ENCODE assay signal across 29 mouse cellular contexts in genomic region chr2:154169172-154169571, GRCm38 (mm10). TPM values are rescaled to one million over a fixed set of nuclear protein-coding genes. Genes with fewer than 3 reads are reported as not detected.
DNase-seq lines count a peak whose midpoint lies in the region; ATAC-seq and TF ChIP-seq lines count a peak whose summit lies in the region.
"Had no signal": no experiment of that assay in that cellular context is flagged by ENCODE, and none has a peak within 500 bp of the region (broad histone marks: within the 10 kb centered on the region; RNA-seq: fewer than 3 reads in every experiment).

No protein-coding gene starts in this region.

- peak; percentile 22 for DNase-seq in kidney, adult 18-20 months
- DNase-seq in stomach, postnatal 0 days (ENCODE audit: low spot score) = no peak
- peak; percentile 48 for DNase-seq in kidney, postnatal 14 days
- no peak for DNase-seq in ovary, postnatal 14 days (ENCODE audit: low spot score)
- DNase-seq: adrenal gland, postnatal 14 days; cerebellum, adult 11 months; cerebellum, adult 9-11 months; embryo, embryonic 11 days; forebrain, postnatal 0 days; heart, postnatal 10 days; layer of hippocampus, postnatal 36 days; left cerebral cortex, postnatal 4 days; right cerebral cortex, postnatal 4 days had no signal

- no peak overlapping the region for H3K27ac ChIP-seq in kidney, embryonic 14.5 days (ENCODE audit: low read depth, low read length)
- H3K27ac ChIP-seq in stomach, embryonic 15.5 days = no peak overlapping the region
- H3K27ac ChIP-seq in stomach, postnatal 0 days (replicated peaks) = no peak overlapping the region
- no peak overlapping the region for H3K27ac ChIP-seq in forebrain, embryonic 16.5 days (ENCODE audit: low read length)
- H3K27ac ChIP-seq: embryonic facial prominence, embryonic 12.5 days; heart, embryonic 13.5 days; hindbrain, embryonic 10.5 days; hindbrain, embryonic 15.5 days; liver, embryonic 14.5 days; lung, embryonic 15.5 days; neural tube, embryonic 12.5 days had no signal

- no peak for ATAC-seq in kidney, embryonic 14.5 days (ENCODE audit: low FRiP score, low TSS enrichment)
- peak; percentile 53; the same call in 1 of the 2 replicates for ATAC-seq in stomach, embryonic 15.5 days (ENCODE audit: insufficient read depth, low FRiP score, low read depth)
- no peak for ATAC-seq in stomach, postnatal 0 days (ENCODE audit: low FRiP score, low TSS enrichment)
- ATAC-seq in forebrain, embryonic 16.5 days = no peak
- ATAC-seq: forebrain, postnatal 0 days; inflammation-experienced regulatory T-cells, adult 6 months; midbrain, embryonic 16.5 days; Patski had no signal

- H3K4me3 ChIP-seq in kidney, embryonic 14.5 days (ENCODE audit: low read length) = no peak overlapping the region
- no peak overlapping the region for H3K4me3 ChIP-seq in stomach, embryonic 15.5 days (replicated peaks)
- no peak overlapping the region for H3K4me3 ChIP-seq in stomach, postnatal 0 days (ENCODE audit: low read depth, low read length)
- no peak overlapping the region for H3K4me3 ChIP-seq in forebrain, embryonic 16.5 days (replicated peaks; ENCODE audit: low read length)
- H3K4me3 ChIP-seq: embryonic facial prominence, embryonic 12.5 days; heart, embryonic 13.5 days; hindbrain, embryonic 10.5 days; hindbrain, embryonic 15.5 days; lung, embryonic 15.5 days; myocyte; neural tube, embryonic 12.5 days had no signal

- no peaks in the 10 kb centered on the region for H3K4me1 ChIP-seq in kidney, embryonic 14.5 days (ENCODE audit: control insufficient read depth, insufficient read depth, low read length)
- H3K4me1 ChIP-seq in stomach, embryonic 15.5 days = no peaks in the 10 kb centered on the region
- H3K4me1 ChIP-seq in stomach, postnatal 0 days (replicated peaks; ENCODE audit: control insufficient read depth, insufficient read depth) = no peaks in the 10 kb centered on the region
- no peaks in the 10 kb centered on the region for H3K4me1 ChIP-seq in forebrain, embryonic 16.5 days (replicated peaks; ENCODE audit: control insufficient read depth, insufficient read depth, low read length)
- H3K4me1 ChIP-seq: embryonic facial prominence, embryonic 12.5 days; heart, embryonic 13.5 days; hindbrain, embryonic 10.5 days; hindbrain, embryonic 15.5 days; lung, embryonic 15.5 days; neural tube, embryonic 12.5 days had no signal

- no peak for TF ChIP-seq EP300 in stomach, postnatal 0 days (optimal IDR thresholded peaks at IDR 0.05)

- H3K9me3 ChIP-seq in kidney, embryonic 14.5 days (ENCODE audit: control insufficient read depth, low read length) = no peaks in the 10 kb centered on the region
- H3K9me3 ChIP-seq in stomach, embryonic 15.5 days = no peaks in the 10 kb centered on the region
- no peaks in the 10 kb centered on the region for H3K9me3 ChIP-seq in stomach, postnatal 0 days (ENCODE audit: control insufficient read depth, low read length)
- no peaks in the 10 kb centered on the region for H3K9me3 ChIP-seq in forebrain, embryonic 16.5 days (ENCODE audit: control insufficient read depth, low read length)
- H3K9me3 ChIP-seq: embryonic facial prominence, embryonic 12.5 days; heart, embryonic 13.5 days; hindbrain, embryonic 10.5 days; hindbrain, embryonic 15.5 days; lung, embryonic 15.5 days; neural tube, embryonic 12.5 days had no signal

- H3K9ac ChIP-seq in kidney, embryonic 14.5 days (ENCODE audit: low read depth, low read length) = no peak overlapping the region
- H3K9ac ChIP-seq in stomach, embryonic 15.5 days = no peak overlapping the region
- H3K9ac ChIP-seq in stomach, postnatal 0 days (ENCODE audit: low read length) = no peak overlapping the region
- H3K9ac ChIP-seq in forebrain, embryonic 16.5 days (replicated peaks; ENCODE audit: low read depth, low read length) = no peak overlapping the region
- H3K9ac ChIP-seq: embryonic facial prominence, embryonic 12.5 days; forebrain, postnatal 0 days; heart, embryonic 13.5 days; hindbrain, embryonic 15.5 days; liver, embryonic 14.5 days; lung, embryonic 15.5 days; neural tube, embryonic 12.5 days had no signal

- TF ChIP-seq CTCF in stomach, postnatal 0 days (IDR thresholded peaks at IDR 0.05; ENCODE audit: low read depth) = no peak

- H3K27me3 ChIP-seq in kidney, embryonic 14.5 days (ENCODE audit: control insufficient read depth, insufficient read depth, low read length) = no peaks in the 10 kb centered on the region
- no peaks in the 10 kb centered on the region for H3K27me3 ChIP-seq in stomach, embryonic 15.5 days (replicated peaks)
- no peaks in the 10 kb centered on the region for H3K27me3 ChIP-seq in stomach, postnatal 0 days (ENCODE audit: control insufficient read depth, insufficient read depth, low read length)
- no peaks in the 10 kb centered on the region for H3K27me3 ChIP-seq in forebrain, embryonic 16.5 days (replicated peaks; ENCODE audit: control insufficient read depth, insufficient read depth, low read length)
- H3K27me3 ChIP-seq: embryonic facial prominence, embryonic 12.5 days; hindbrain, embryonic 15.5 days; lung, embryonic 15.5 days; neural tube, embryonic 12.5 days; Patski had no signal

- no peak overlapping the region for H3K4me2 ChIP-seq in kidney, embryonic 14.5 days (replicated peaks; ENCODE audit: low read depth, low read length)
- no peak overlapping the region for H3K4me2 ChIP-seq in stomach, embryonic 15.5 days
- no peak overlapping the region for H3K4me2 ChIP-seq in stomach, postnatal 0 days (replicated peaks; ENCODE audit: low read depth)
- no peak overlapping the region for H3K4me2 ChIP-seq in forebrain, embryonic 16.5 days (ENCODE audit: low read length)
- H3K4me2 ChIP-seq: embryonic facial prominence, embryonic 12.5 days; heart, embryonic 13.5 days; hindbrain, embryonic 15.5 days; lung, embryonic 15.5 days; midbrain, embryonic 11.5 days; neural tube, embryonic 12.5 days had no signal

- 45% methylated on average over 3 of the region's 3 CpGs for WGBS in kidney, embryonic 14.5 days
- WGBS in stomach, embryonic 15.5 days = 58% methylated on average over 3 of the region's 3 CpGs
- WGBS in stomach, postnatal 0 days = 42% methylated on average over 3 of the region's 3 CpGs
- 81% methylated on average over 3 of the region's 3 CpGs for WGBS in forebrain, embryonic 16.5 days

- H3K36me3 ChIP-seq in kidney, embryonic 14.5 days (ENCODE audit: control insufficient read depth, insufficient read depth, low read length) = no peaks in the 10 kb centered on the region
- no peaks in the 10 kb centered on the region for H3K36me3 ChIP-seq in stomach, embryonic 15.5 days
- H3K36me3 ChIP-seq in stomach, postnatal 0 days (ENCODE audit: control insufficient read depth, insufficient read depth, low read length) = no peaks in the 10 kb centered on the region
- H3K36me3 ChIP-seq in forebrain, embryonic 16.5 days (ENCODE audit: control insufficient read depth, insufficient read depth) = no peaks in the 10 kb centered on the region
- H3K36me3 ChIP-seq: embryonic facial prominence, embryonic 12.5 days; heart, embryonic 13.5 days; hindbrain, embryonic 10.5 days; hindbrain, embryonic 15.5 days; lung, embryonic 15.5 days; neural tube, embryonic 12.5 days had no signal

RNA-seq across cellular contexts. Expression of gene Bpifa5, which starts 6.8 kb away (rescaled TPM):
- polyA plus RNA-seq in kidney, embryonic 14.5 days (2014; fragmentation: Nextera tagmentation; extraction: Ambion mirVana) = not detected in 2 replicates
- not detected in 2 replicates for polyA plus RNA-seq in stomach, embryonic 15.5 days (2015; fragmentation: Nextera tagmentation; extraction: Ambion mirVana)
- not detected in 2 replicates for polyA plus RNA-seq in stomach, postnatal 0 days (2015; fragmentation: Nextera tagmentation; extraction: Ambion mirVana)
- not detected in 2 replicates for polyA plus RNA-seq in forebrain, embryonic 16.5 days (2015; fragmentation: Nextera tagmentation; extraction: Ambion mirVana)
- polyA plus RNA-seq: embryonic facial prominence, embryonic 12.5 days; forebrain, postnatal 0 days; heart, embryonic 13.5 days; hindbrain, embryonic 10.5 days; hindbrain, embryonic 15.5 days; inflammation-experienced regulatory T-cells, adult 6 months; limb, embryonic 14.5 days; liver, embryonic 14.5 days; lung, embryonic 15.5 days; midbrain, embryonic 11.5 days; midbrain, embryonic 16.5 days; myocyte; neural tube, embryonic 12.5 days; Patski had no signal

RNA-seq across cellular contexts. Expression of gene Bpifb1, which starts 21.4 kb away (rescaled TPM):
- not detected in 2 replicates for polyA plus RNA-seq in kidney, embryonic 14.5 days (2014; fragmentation: Nextera tagmentation; extraction: Ambion mirVana)
- polyA plus RNA-seq in stomach, embryonic 15.5 days (2015; fragmentation: Nextera tagmentation; extraction: Ambion mirVana) = 234 and 239 TPM in 2 replicates
- 10,886 and 11,427 TPM in 2 replicates for polyA plus RNA-seq in stomach, postnatal 0 days (2015; fragmentation: Nextera tagmentation; extraction: Ambion mirVana)
- polyA plus RNA-seq in forebrain, embryonic 16.5 days (2015; fragmentation: Nextera tagmentation; extraction: Ambion mirVana) = 0.20 and 0.34 TPM in 2 replicates
- polyA plus RNA-seq: embryonic facial prominence, embryonic 12.5 days; hindbrain, embryonic 10.5 days; inflammation-experienced regulatory T-cells, adult 6 months; midbrain, embryonic 11.5 days; myocyte; neural tube, embryonic 12.5 days had no signal

RNA-seq across cellular contexts. Expression of gene Bpifa1, which starts 26.5 kb away (rescaled TPM):
- not detected in 2 replicates for polyA plus RNA-seq in kidney, embryonic 14.5 days (2014; fragmentation: Nextera tagmentation; extraction: Ambion mirVana)
- polyA plus RNA-seq in stomach, embryonic 15.5 days (2015; fragmentation: Nextera tagmentation; extraction: Ambion mirVana) = not detected in 2 replicates
- not detected in 2 replicates for polyA plus RNA-seq in stomach, postnatal 0 days (2015; fragmentation: Nextera tagmentation; extraction: Ambion mirVana)
- polyA plus RNA-seq in forebrain, embryonic 16.5 days (2015; fragmentation: Nextera tagmentation; extraction: Ambion mirVana) = 19.8 TPM in 1 of 2 replicates, not detected in the other
- polyA plus RNA-seq: embryonic facial prominence, embryonic 12.5 days; heart, embryonic 13.5 days; inflammation-experienced regulatory T-cells, adult 6 months; midbrain, embryonic 11.5 days; midbrain, embryonic 16.5 days; myocyte; neural tube, embryonic 12.5 days; Patski had no signal

RNA-seq across cellular contexts. Expression of gene Bpifa3, which starts 39.0 kb away (rescaled TPM):
- polyA plus RNA-seq in kidney, embryonic 14.5 days (2014; fragmentation: Nextera tagmentation; extraction: Ambion mirVana) = not detected in 2 replicates
- polyA plus RNA-seq in stomach, embryonic 15.5 days (2015; fragmentation: Nextera tagmentation; extraction: Ambion mirVana) = not detected in 2 replicates
- polyA plus RNA-seq in stomach, postnatal 0 days (2015; fragmentation: Nextera tagmentation; extraction: Ambion mirVana) = not detected in 2 replicates
- not detected in 2 replicates for polyA plus RNA-seq in forebrain, embryonic 16.5 days (2015; fragmentation: Nextera tagmentation; extraction: Ambion mirVana)
- polyA plus RNA-seq: embryonic facial prominence, embryonic 12.5 days; forebrain, postnatal 0 days; heart, embryonic 13.5 days; hindbrain, embryonic 10.5 days; hindbrain, embryonic 15.5 days; inflammation-experienced regulatory T-cells, adult 6 months; limb, embryonic 14.5 days; liver, embryonic 14.5 days; lung, embryonic 15.5 days; midbrain, embryonic 11.5 days; midbrain, embryonic 16.5 days; myocyte; neural tube, embryonic 12.5 days; Patski had no signal

RNA-seq across cellular contexts. Expression of gene Bpifb5, which starts 54.4 kb away (rescaled TPM):
- 0.66 and 1.1 TPM in 2 replicates for polyA plus RNA-seq in kidney, embryonic 14.5 days (2014; fragmentation: Nextera tagmentation; extraction: Ambion mirVana)
- polyA plus RNA-seq in stomach, embryonic 15.5 days (2015; fragmentation: Nextera tagmentation; extraction: Ambion mirVana) = 0.36 and 0.83 TPM in 2 replicates
- polyA plus RNA-seq in stomach, postnatal 0 days (2015; fragmentation: Nextera tagmentation; extraction: Ambion mirVana) = 12.1 and 12.2 TPM in 2 replicates
- 0.13 and 0.20 TPM in 2 replicates for polyA plus RNA-seq in forebrain, embryonic 16.5 days (2015; fragmentation: Nextera tagmentation; extraction: Ambion mirVana)
- polyA plus RNA-seq: inflammation-experienced regulatory T-cells, adult 6 months; liver, embryonic 14.5 days; myocyte; neural tube, embryonic 12.5 days had no signal

Comparison
In these comparisons a context has a peak if more than half of its experiments do, and no peak if none do; other contexts are left out.
1. DNase-seq: peak in kidney, adult 18-20 months (single experiment) and kidney, postnatal 14 days (single experiment); none in stomach, postnatal 0 days (single experiment) and ovary, postnatal 14 days (single experiment).
2. RNA of gene Bpifb1, which starts 21.4 kb away (polyA plus RNA-seq): 10,886 to 11,427 TPM in stomach, postnatal 0 days and 234 to 239 TPM in stomach, embryonic 15.5 days; 0.20 to 0.34 TPM in forebrain, embryonic 16.5 days and not detected in kidney, embryonic 14.5 days; every median in the first group is over 100 times any median in the second.